17 mouse cellular contexts compared by ENCODE assay signal in genomic region chr2:173808942-173809341, GRCm38 (mm10).
DNase-seq lines count a peak whose midpoint lies in the region; ATAC-seq and TF ChIP-seq lines count a peak whose summit lies in the region.
"Had no signal": no experiment of that assay in that cellular context is flagged by ENCODE, and none has a peak within 500 bp of the region (broad histone marks: within the 10 kb centered on the region; RNA-seq: fewer than 3 reads in every experiment).

No protein-coding gene starts in this region.

- no peak overlapping the region for H3K9ac ChIP-seq in stomach, postnatal 0 days (ENCODE audit: low read length)
- H3K9ac ChIP-seq: embryonic facial prominence, embryonic 12.5 days; forebrain, embryonic 13.5 days; forebrain, postnatal 0 days; heart, embryonic 12.5 days; hindbrain, embryonic 15.5 days had no signal

- H3K9me3 ChIP-seq in stomach, postnatal 0 days (ENCODE audit: control insufficient read depth, low read length), result no peaks in the 10 kb centered on the region
- H3K9me3 ChIP-seq: embryonic facial prominence, embryonic 12.5 days; forebrain, embryonic 13.5 days; heart, embryonic 12.5 days; hindbrain, embryonic 15.5 days had no signal

- TF ChIP-seq CTCF in stomach, postnatal 0 days (IDR thresholded peaks at IDR 0.05; ENCODE audit: low read depth), result no peak

- no peaks in the 10 kb centered on the region for H3K4me1 ChIP-seq in stomach, postnatal 0 days (replicated peaks; ENCODE audit: control insufficient read depth, insufficient read depth)
- H3K4me1 ChIP-seq: embryonic facial prominence, embryonic 12.5 days; forebrain, embryonic 13.5 days; hindbrain, embryonic 15.5 days had no signal

- peak; percentile 25 for DNase-seq in kidney, adult 18-20 months
- no peak for DNase-seq in kidney, postnatal 4 days
- DNase-seq in kidney, adult 9 months, result peak; percentile 54
- peak; percentile 32 for DNase-seq in kidney, postnatal 10 days
- DNase-seq in stomach, postnatal 0 days (ENCODE audit: low spot score), result no peak
- DNase-seq in urinary bladder, postnatal 36 days (ENCODE audit: low spot score in 2 of 2), result no peak
- DNase-seq in ovary, postnatal 14 days (ENCODE audit: low spot score), result no peak
- DNase-seq: adrenal gland, adult 2 months; adrenal gland, postnatal 25 days; cerebellum, adult 2 months; cerebellum, postnatal 10 days; forebrain, postnatal 0 days; gastrocnemius, postnatal 14 days had no signal

- no peak for ATAC-seq in stomach, postnatal 0 days (ENCODE audit: low FRiP score, low TSS enrichment)
- ATAC-seq: forebrain, embryonic 13.5 days; forebrain, postnatal 0 days had no signal

- no peak for TF ChIP-seq EP300 in stomach, postnatal 0 days (optimal IDR thresholded peaks at IDR 0.05)

- H3K4me2 ChIP-seq in stomach, postnatal 0 days (replicated peaks; ENCODE audit: low read depth), result no peak overlapping the region
- H3K4me2 ChIP-seq: embryonic facial prominence, embryonic 12.5 days; forebrain, embryonic 13.5 days; heart, embryonic 12.5 days; hindbrain, embryonic 15.5 days had no signal

- no peak overlapping the region for H3K27ac ChIP-seq in stomach, postnatal 0 days (replicated peaks)
- H3K27ac ChIP-seq: embryonic facial prominence, embryonic 12.5 days; forebrain, embryonic 13.5 days; hindbrain, embryonic 15.5 days had no signal

- no peaks in the 10 kb centered on the region for H3K27me3 ChIP-seq in stomach, postnatal 0 days (ENCODE audit: control insufficient read depth, insufficient read depth, low read length)
- H3K27me3 ChIP-seq: embryonic facial prominence, embryonic 12.5 days; forebrain, embryonic 13.5 days; heart, embryonic 12.5 days; hindbrain, embryonic 15.5 days had no signal

- H3K4me3 ChIP-seq in stomach, postnatal 0 days (ENCODE audit: low read depth, low read length), result no peak overlapping the region
- H3K4me3 ChIP-seq: embryonic facial prominence, embryonic 12.5 days; forebrain, embryonic 13.5 days; heart, embryonic 12.5 days; hindbrain, embryonic 15.5 days had no signal

- H3K36me3 ChIP-seq in stomach, postnatal 0 days (ENCODE audit: control insufficient read depth, insufficient read depth, low read length), result no peaks in the 10 kb centered on the region
- H3K36me3 ChIP-seq: embryonic facial prominence, embryonic 12.5 days; heart, embryonic 12.5 days; hindbrain, embryonic 15.5 days had no signal

- WGBS in stomach, postnatal 0 days, result 78% methylated on average over 7 of the region's 7 CpGs

Comparison
In these comparisons a context has a peak if more than half of its experiments do, and no peak if none do; other contexts are left out.
1. DNase-seq: peak in kidney, adult 18-20 months (single experiment), kidney, adult 9 months (single experiment) and kidney, postnatal 10 days (single experiment); none in kidney, postnatal 4 days (0 of 2), stomach, postnatal 0 days (single experiment), urinary bladder, postnatal 36 days (0 of 2) and ovary, postnatal 14 days (single experiment).